Mouse (Mus musculus) spleen, adult 2 months (tissue): ENCODE data around the gene Epx.

ENCODE experiments used
- CTCF ChIP-seq: fragments of 200-500 bp; IDR thresholded peaks from 2 replicates; pipeline ENCODE4 v1.5.1; 2011; ENCODE audit warnings: mild to moderate bottlenecking, inconsistent platforms; ENCODE audit not compliant: insufficient read depth, insufficient read length, insufficient replicate concordance; ENCODE audit errors: extremely low read depth
- POLR2A ChIP-seq: fragments of 200-500 bp; IDR thresholded peaks from 2 replicates; pipeline ENCODE4 v1.6.1; 2011; ENCODE audit warnings: low read depth, low read length, inconsistent platforms

DNA sequence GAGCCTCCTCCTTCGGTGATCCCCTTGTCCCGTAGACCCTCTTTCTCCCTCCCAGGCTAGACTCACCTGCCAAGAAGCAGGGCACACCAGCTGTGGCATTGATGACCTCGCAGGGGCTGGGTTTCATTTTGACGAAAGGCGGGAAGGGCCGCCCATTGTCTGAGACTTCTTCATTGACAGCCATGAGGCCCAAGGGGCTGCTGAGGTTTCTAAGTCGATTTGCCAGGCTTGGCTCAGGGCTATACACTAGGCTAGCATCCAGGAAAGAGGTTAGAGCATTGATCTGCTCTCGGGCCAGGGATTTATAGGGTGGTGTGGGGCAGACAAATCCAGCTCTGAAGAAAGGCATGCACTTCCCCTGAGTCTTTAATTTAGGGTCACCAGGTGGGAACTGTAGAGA is 60.5 kb downstream of the Epx start:
- TF ChIP-seq CTCF, result no peak
- no peak for TF ChIP-seq POLR2A
